Mouse (Mus musculus) CH12.LX (cell line): ENCODE measurements around the gene Smyd3.

Experiments
- CHD1 ChIP-seq: IDR thresholded peaks from 2 replicates; pipeline ENCODE4 v1.6.1; 2012; ENCODE audit warnings: low read depth, low read length, improper control_type of control experiment, inconsistent platforms
- CTCF ChIP-seq, 2 experiments: IDR thresholded peaks in 1 of 2; conservative IDR thresholded peaks in 1 of 2; 2 replicates each; pipeline ENCODE4 v1.5.1; 2011 to 2012; ENCODE audit warnings: low read depth in 2 of 2, low read length in 2 of 2, improper control_type of control experiment in 1 of 2, inconsistent platforms in 1 of 2, mild to moderate bottlenecking in 1 of 2, moderate library complexity in 1 of 2

- TF ChIP-seq CTCF (conservative IDR thresholded peaks at IDR 0.05 in 1 of 2, IDR thresholded peaks at IDR 0.05 in 1 of 2; ENCODE audit: low read depth in 2 of 2, low read length in 2 of 2) (no peak), CHD1 (no peak)
Measured at GRCm38 (mm10) chr1:179089174-179089573, 428.7 kb downstream of the Smyd3 start.
